In genomic region chr11:20205538-20205937, GRCm38 (mm10) we compare ENCODE assay signal across 23 mouse cellular contexts. TPM values are rescaled to one million over a fixed set of nuclear protein-coding genes. Genes with fewer than 3 reads are reported as not detected.
DNase-seq lines count a peak whose midpoint lies in the region; ATAC-seq and TF ChIP-seq lines count a peak whose summit lies in the region.
"Had no signal": no experiment of that assay in that cellular context is flagged by ENCODE, and none has a peak within 500 bp of the region (broad histone marks: within the 10 kb centered on the region; RNA-seq: fewer than 3 reads in every experiment).

No protein-coding gene starts in this region.

- no peak for ATAC-seq in heart, embryonic 13.5 days (ENCODE audit: extremely low read depth, insufficient number of reproducible peaks, low FRiP score, low TSS enrichment)
- ATAC-seq: forebrain, postnatal 0 days; hindbrain, postnatal 0 days; midbrain, embryonic 16.5 days; Patski had no signal

- H3K27ac ChIP-seq in heart, embryonic 13.5 days (replicated peaks): peak overlapping the region; percentile 44; the same call in 1 of the 2 replicates
- H3K27ac ChIP-seq in heart, embryonic 10.5 days: no peak overlapping the region
- H3K27ac ChIP-seq in liver, adult 2 months (replicated peaks; ENCODE audit: insufficient read depth, low read depth, low read length): peak overlapping the region; percentile 73; the same call in 1 of the 2 replicates
- H3K27ac ChIP-seq in brown adipose tissue, adult 24 weeks (replicated peaks; ENCODE audit: low read depth, low read length): peak overlapping the region; percentile 63
- 0 out of 2 replicates have a peak overlapping the region, but pooled peaks have one; percentile 44 for H3K27ac ChIP-seq in small intestine, adult 2 months (ENCODE audit: insufficient read depth, low read depth, low read length)
- H3K27ac ChIP-seq: forebrain, embryonic 10.5 days; hindbrain, postnatal 0 days; limb, embryonic 10.5 days; liver, embryonic 15.5 days; neural tube, embryonic 15.5 days had no signal

- no peak for DNase-seq in heart, embryonic 10.5 days (ENCODE audit: low spot score)
- DNase-seq in liver, adult 2 months (ENCODE audit: extremely low read depth, low read depth, low spot score): no peak
- DNase-seq in liver: no peak
- no peak for DNase-seq in spleen, adult 12 weeks (ENCODE audit: low spot score)
- DNase-seq: adrenal gland, postnatal 10 days; cerebellum, adult 18-20 months; cerebellum, postnatal 25 days; embryo, embryonic 11 days; forebrain, postnatal 0 days; kidney, adult 9 months; kidney, postnatal 25 days; layer of hippocampus, adult 9-11 months; lung, postnatal 14 days had no signal

- peaks cover 50% of the 10 kb centered on the region for H3K79me2 ChIP-seq in liver, adult 2 months (ENCODE audit: control insufficient read depth, insufficient read depth, low read length)

- H3K4me3 ChIP-seq in heart, embryonic 13.5 days: 0 out of 2 replicates have a peak overlapping the region, but pooled peaks have one; percentile 12
- no peak overlapping the region for H3K4me3 ChIP-seq in heart, embryonic 10.5 days
- H3K4me3 ChIP-seq in liver, adult 2 months (ENCODE audit: insufficient read depth, low read depth, low read length): no peak overlapping the region
- H3K4me3 ChIP-seq in brown adipose tissue, adult 24 weeks (ENCODE audit: insufficient read depth, low read depth, low read length): no peak overlapping the region
- H3K4me3 ChIP-seq in small intestine, adult 2 months (ENCODE audit: low read depth, low read length): peak overlapping the region; percentile 19; the same call in 1 of the 2 replicates
- H3K4me3 ChIP-seq: forebrain, embryonic 10.5 days; limb, embryonic 10.5 days; liver, embryonic 15.5 days; neural tube, embryonic 15.5 days had no signal

- no peak for TF ChIP-seq CTCF in liver, adult 2 months (IDR thresholded peaks at IDR 0.05; ENCODE audit: low read depth, low read length)
- no peak for TF ChIP-seq CTCF in small intestine, adult 2 months (IDR thresholded peaks at IDR 0.05; ENCODE audit: extremely low read depth, insufficient read length, insufficient replicate concordance, low read depth, low read length)

- no peak for TF ChIP-seq POLR2A in liver, adult 2 months (IDR thresholded peaks at IDR 0.05; ENCODE audit: extremely low read depth, insufficient read depth, low read length)
- no peak for TF ChIP-seq POLR2A in small intestine, adult 2 months (IDR thresholded peaks at IDR 0.05; ENCODE audit: low read depth, low read length)

- peaks cover 3% of the 10 kb centered on the region; the same call in 1 of the 2 replicates for H3K36me3 ChIP-seq in heart, embryonic 13.5 days
- H3K36me3 ChIP-seq in heart, embryonic 10.5 days: peaks cover 3% of the 10 kb centered on the region; the same call in 1 of the 2 replicates
- peaks cover 2% of the 10 kb centered on the region; the same call in 1 of the 2 replicates for H3K36me3 ChIP-seq in liver, adult 2 months (ENCODE audit: control insufficient read depth, insufficient read depth, low read length)
- no peaks in the 10 kb centered on the region for H3K36me3 ChIP-seq in small intestine, adult 2 months (ENCODE audit: control insufficient read depth, insufficient read depth, low read length)
- H3K36me3 ChIP-seq: neural tube, embryonic 15.5 days had no signal

- WGBS in heart, embryonic 13.5 days: 67% methylated on average over 4 of the region's 4 CpGs
- WGBS in heart, embryonic 10.5 days: 79% methylated on average over 4 of the region's 4 CpGs
- WGBS in liver, adult 2 months: 17% methylated on average over 4 of the region's 4 CpGs
- 21% methylated on average over 4 of the region's 4 CpGs for WGBS in small intestine, adult 2 months

- no peaks in the 10 kb centered on the region for H3K27me3 ChIP-seq in heart, embryonic 13.5 days (replicated peaks)
- no peaks in the 10 kb centered on the region for H3K27me3 ChIP-seq in heart, embryonic 10.5 days (ENCODE audit: insufficient read depth, poor library complexity, severe bottlenecking)
- no peaks in the 10 kb centered on the region for H3K27me3 ChIP-seq in liver, adult 2 months (ENCODE audit: control insufficient read depth, insufficient read depth, low read length)
- no peaks in the 10 kb centered on the region for H3K27me3 ChIP-seq in small intestine, adult 2 months (ENCODE audit: control insufficient read depth, insufficient read depth, low read length)
- H3K27me3 ChIP-seq: liver, embryonic 15.5 days; neural tube, embryonic 15.5 days; Patski had no signal

- peaks cover 72% of the 10 kb centered on the region for H3K4me1 ChIP-seq in heart, embryonic 13.5 days
- peaks cover 41% of the 10 kb centered on the region for H3K4me1 ChIP-seq in heart, embryonic 10.5 days
- H3K4me1 ChIP-seq in liver, adult 2 months (ENCODE audit: control insufficient read depth, insufficient read depth, low read length): peaks cover 39% of the 10 kb centered on the region
- peaks cover 33% of the 10 kb centered on the region for H3K4me1 ChIP-seq in brown adipose tissue, adult 24 weeks (ENCODE audit: control insufficient read depth, insufficient read depth, insufficient read length, low read length)
- peaks cover 19% of the 10 kb centered on the region; the same call in 1 of the 2 replicates for H3K4me1 ChIP-seq in small intestine, adult 2 months (ENCODE audit: control insufficient read depth, insufficient read depth, insufficient read length, low read length)

- H3K4me2 ChIP-seq in heart, embryonic 13.5 days: peak overlapping the region; percentile 28; the same call in 1 of the 2 replicates
- H3K4me2 ChIP-seq: liver, embryonic 15.5 days; neural tube, embryonic 15.5 days had no signal

- H3K9me3 ChIP-seq in heart, embryonic 13.5 days: no peaks in the 10 kb centered on the region
- H3K9me3 ChIP-seq in heart, embryonic 10.5 days: no peaks in the 10 kb centered on the region
- H3K9me3 ChIP-seq: forebrain, embryonic 10.5 days; limb, embryonic 10.5 days; liver, embryonic 15.5 days; neural tube, embryonic 15.5 days had no signal

- no peak overlapping the region for H3K9ac ChIP-seq in heart, embryonic 13.5 days
- H3K9ac ChIP-seq in liver, adult 2 months (ENCODE audit: low read depth, low read length): no peak overlapping the region
- H3K9ac ChIP-seq: forebrain, postnatal 0 days; liver, embryonic 15.5 days; neural tube, embryonic 15.5 days had no signal

RNA-seq across cellular contexts. Expression of gene Rab1a, which starts 4.3 kb away (rescaled TPM):
- 182 and 198 TPM in 2 replicates for polyA plus RNA-seq in heart, embryonic 13.5 days (2015; fragmentation: Nextera tagmentation; extraction: Ambion mirVana)
- polyA plus RNA-seq in heart, embryonic 10.5 days (2016; fragmentation: Nextera tagmentation; extraction: Ambion mirVana): 207 and 233 TPM in 2 replicates
- 93.4 and 99.1 TPM in 2 replicates for total RNA-seq in liver, adult 2 months (2014; rRNA removed)
- polyA plus RNA-seq in liver, adult 2 months (2012; rRNA removed): 48.5 and 50.4 TPM in 2 replicates
- 180 and 204 TPM in 2 replicates for polyA plus RNA-seq in brown adipose tissue, adult 24 weeks (2012; ENCODE audit: insufficient read depth, insufficient read length, missing spikeins)
- 27.7 and 60.0 TPM in 2 replicates for polyA plus RNA-seq in small intestine, adult 2 months (2012; rRNA removed)

RNA-seq across cellular contexts. Expression of gene Cep68, which starts 43.7 kb away (rescaled TPM):
- 28.0 and 28.9 TPM in 2 replicates for polyA plus RNA-seq in heart, embryonic 13.5 days (2015; fragmentation: Nextera tagmentation; extraction: Ambion mirVana)
- 39.0 and 40.8 TPM in 2 replicates for polyA plus RNA-seq in heart, embryonic 10.5 days (2016; fragmentation: Nextera tagmentation; extraction: Ambion mirVana)
- 5.8 and 7.6 TPM in 2 replicates for total RNA-seq in liver, adult 2 months (2014; rRNA removed)
- 7.3 and 7.8 TPM in 2 replicates for polyA plus RNA-seq in liver, adult 2 months (2012; rRNA removed)
- 12.9 and 14.2 TPM in 2 replicates for polyA plus RNA-seq in brown adipose tissue, adult 24 weeks (2012; ENCODE audit: insufficient read depth, insufficient read length, missing spikeins)
- 3.5 and 4.6 TPM in 2 replicates for polyA plus RNA-seq in small intestine, adult 2 months (2012; rRNA removed)

Comparison
In these comparisons a context has a peak if more than half of its experiments do, and no peak if none do; other contexts are left out.
1. H3K4me3 ChIP-seq: peak in heart, embryonic 13.5 days (single experiment) and small intestine, adult 2 months (single experiment); none in heart, embryonic 10.5 days (single experiment), liver, adult 2 months (single experiment) and brown adipose tissue, adult 24 weeks (single experiment).